Mouse (Mus musculus) G1E (cell line): ENCODE data around the gene Pi4k2a. TPM values are rescaled to one million over a fixed set of nuclear protein-coding genes. Genes with fewer than 3 reads are reported as not detected.
A peak's percentile ranks its signal among the peaks of the same experiment; 100 is the strongest.

ENCODE experiments used
- ATAC-seq: 2 replicates; pipeline ENCODE4 v1.8.0; 2016; ENCODE audit warnings: mild to moderate bottlenecking; ENCODE audit not compliant: insufficient number of reproducible peaks, poor library complexity, low FRiP score, severe bottlenecking; ENCODE audit errors: extremely low read depth
- DNase-seq: peaks from one replicate; pipeline ENCODE4 v3.0.0; 2012; ENCODE audit warnings: low spot score
- H3K27me3 ChIP-seq: 2 replicates; pipeline ENCODE4 v1.6.1; 2012; ENCODE audit warnings: mild to moderate bottlenecking, low read length, inconsistent platforms; ENCODE audit not compliant: insufficient read depth
- H3K36me3 ChIP-seq: replicated peaks from 2 replicates; pipeline ENCODE3; 2012; ENCODE audit warnings: mild to moderate bottlenecking, inconsistent platforms
- H3K4me1 ChIP-seq: 2 replicates; pipeline ENCODE4 v1.6.1; 2012; ENCODE audit warnings: low read depth, low read length, inconsistent platforms, mixed read lengths; ENCODE audit not compliant: insufficient read depth
- H3K4me3 ChIP-seq: 2 replicates; pipeline ENCODE4 v1.5.1; 2012; ENCODE audit warnings: low read depth, mild to moderate bottlenecking, inconsistent platforms, low read length, moderate library complexity, mixed read lengths
- H3K9me3 ChIP-seq: replicated peaks from 2 replicates; pipeline ENCODE4 v1.6.1; 2012; ENCODE audit warnings: inconsistent platforms
- CTCF ChIP-seq: IDR thresholded peaks from 2 replicates; pipeline ENCODE4 v1.5.1; 2012; ENCODE audit warnings: low read depth, low read length, inconsistent platforms, mixed read lengths
- GATA1 ChIP-seq: IDR thresholded peaks from 2 replicates; pipeline ENCODE4 v1.6.1; 2012; ENCODE audit warnings: borderline replicate concordance, low read length, inconsistent platforms, mixed read lengths
- GATA2 ChIP-seq: IDR thresholded peaks from 2 replicates; pipeline ENCODE4 v1.6.1; 2012; ENCODE audit warnings: low read depth, low read length, inconsistent platforms, borderline replicate concordance
- POLR2AphosphoS5 ChIP-seq: IDR thresholded peaks from 2 replicates; pipeline ENCODE4 v1.6.1; 2012; ENCODE audit warnings: low read depth, low read length, inconsistent platforms; ENCODE audit not compliant: insufficient replicate concordance
- TAL1 ChIP-seq: conservative IDR thresholded peaks from 2 replicates; pipeline ENCODE4 v1.6.1; 2012; ENCODE audit warnings: low read depth, low read length, inconsistent platforms, mixed read lengths
- polyA plus RNA-seq: library from polyadenylated mRNA; stranded (reverse); fragments of >175 nt; gene quantifications from 2 replicates; pipeline ENCODE4 v1.2.3, GENCODE M21; 2012
- total RNA-seq, 2 experiments: library from RNA; stranded (forward) in 1 of 2; stranded (reverse) in 1 of 2; fragments of 200-1000 nt in 1 of 2; fragments of >200 nt in 1 of 2; fragmentation: Nextera tagmentation in 1 of 2; gene quantifications; 2 replicates each; pipeline ENCODE4 v1.2.3; 2014 to 2017

Pi4k2a gene
- total and polyA plus RNA-seq, 3 experiments = 5.5 to 14.5 (median 10.7) TPM

DNA sequence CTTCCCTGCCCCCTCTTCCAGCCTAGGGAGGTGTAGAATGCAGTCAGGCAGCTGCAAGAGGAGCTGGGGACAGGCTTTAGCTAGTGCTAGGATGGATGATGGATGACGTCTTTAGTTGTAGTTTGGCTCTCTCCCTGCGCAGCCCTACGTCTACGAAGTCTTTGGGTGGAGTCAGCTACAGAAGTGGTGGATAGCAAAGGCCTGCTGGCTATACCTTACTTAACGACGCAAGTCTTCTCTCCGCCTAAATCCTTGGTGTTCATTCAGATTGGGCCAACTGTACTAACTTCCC lies 58.2 kb downstream of the Pi4k2a start:
- H3K4me1 ChIP-seq = peaks cover 4% of the 10 kb centered on the region
- peaks cover 55% of the 10 kb centered on the region for H3K27me3 ChIP-seq
- no peak overlapping the region for H3K4me3 ChIP-seq
- H3K9me3 ChIP-seq = peaks cover 14% of the 10 kb centered on the region
- DNase-seq = no peak
- no peak for ATAC-seq
- TF ChIP-seq GATA1 (no peak), CTCF (no peak), TAL1 (no peak), POLR2AphosphoS5 (no peak), GATA2 (no peak)
- H3K36me3 ChIP-seq = no peaks in the 10 kb centered on the region

DNA sequence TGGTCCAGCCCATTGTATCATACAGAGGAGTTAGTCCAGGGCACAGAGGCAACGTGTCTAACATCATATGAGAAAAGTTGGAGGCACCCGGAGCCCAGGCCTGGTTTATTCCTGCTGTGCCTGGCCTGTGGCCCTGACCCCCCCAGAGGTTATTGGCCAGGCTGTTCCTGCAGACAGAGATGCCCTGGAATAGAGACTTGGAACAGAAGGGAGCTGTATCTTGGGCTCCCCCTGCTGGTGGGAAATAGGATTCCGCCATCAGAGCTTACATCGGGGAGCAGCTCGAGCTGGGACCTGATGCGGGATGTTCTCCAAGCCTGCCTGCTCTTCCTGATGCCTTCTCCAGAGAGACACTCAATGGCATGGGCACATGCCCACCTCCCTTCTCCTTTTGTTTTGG lies 61.7 kb downstream of the Pi4k2a start:
- H3K36me3 ChIP-seq = no peaks in the 10 kb centered on the region
- H3K4me1 ChIP-seq = peaks cover 4% of the 10 kb centered on the region
- DNase-seq = peak; percentile 65

DNA sequence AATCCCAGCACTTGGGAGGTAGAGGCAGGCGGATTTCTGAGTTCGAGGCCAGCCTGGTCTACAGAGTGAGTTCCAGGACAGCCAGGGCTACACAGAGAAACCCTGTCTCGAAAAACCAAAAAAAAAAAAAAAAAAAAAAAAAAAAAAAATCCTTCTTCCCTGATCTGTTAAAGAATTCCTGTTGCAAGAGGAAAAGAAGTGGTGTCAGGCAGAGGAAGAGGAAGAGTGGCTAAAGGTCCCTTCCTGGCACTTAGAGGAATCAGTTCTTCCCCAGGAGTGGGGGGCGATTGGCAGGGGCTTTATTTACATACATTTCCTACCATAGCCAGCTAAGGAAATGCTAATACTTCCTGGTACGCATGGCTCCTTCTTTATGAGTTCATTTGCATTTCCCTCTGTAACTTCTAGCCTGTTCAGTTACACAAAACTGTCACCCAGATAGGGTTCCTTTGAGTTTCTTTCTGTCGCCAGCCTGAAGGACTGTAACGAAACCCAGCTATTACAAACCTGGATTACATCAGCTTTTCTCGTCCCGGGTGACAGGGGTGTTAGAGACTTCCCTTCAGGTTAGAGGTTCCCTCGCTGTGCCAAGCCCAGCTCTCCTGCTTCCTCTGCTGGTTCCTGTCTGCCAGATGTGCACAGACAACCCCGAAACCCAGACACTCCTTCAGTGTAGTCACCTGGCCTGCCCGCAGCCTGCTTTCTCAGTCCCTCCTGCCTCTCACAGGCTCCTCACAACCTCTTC lies 67.4 kb downstream of the Pi4k2a start:
- Histone ChIP-seq H3K4me3 (no peak overlapping the region), H3K27me3 (peaks cover 34% of the 10 kb centered on the region), H3K4me1 (peaks cover 16% of the 10 kb centered on the region), H3K36me3 (no peaks in the 10 kb centered on the region), H3K9me3 (no peaks in the 10 kb centered on the region)
- no peak for ATAC-seq
- no peak for DNase-seq
- TF ChIP-seq CTCF = no peak
- no peak for TF ChIP-seq GATA2
- no peak for TF ChIP-seq POLR2AphosphoS5
- TF ChIP-seq GATA1 = no peak
- no peak for TF ChIP-seq TAL1

More for the DNA sequence above, 61.7 kb downstream of the Pi4k2a start:
- peaks cover 50% of the 10 kb centered on the region for H3K27me3 ChIP-seq
- TF ChIP-seq CTCF = peak; percentile 52
- TF ChIP-seq GATA2 = no peak
- H3K9me3 ChIP-seq = peaks cover 14% of the 10 kb centered on the region
- ATAC-seq = no peak
- no peak overlapping the region for H3K4me3 ChIP-seq

DNA sequence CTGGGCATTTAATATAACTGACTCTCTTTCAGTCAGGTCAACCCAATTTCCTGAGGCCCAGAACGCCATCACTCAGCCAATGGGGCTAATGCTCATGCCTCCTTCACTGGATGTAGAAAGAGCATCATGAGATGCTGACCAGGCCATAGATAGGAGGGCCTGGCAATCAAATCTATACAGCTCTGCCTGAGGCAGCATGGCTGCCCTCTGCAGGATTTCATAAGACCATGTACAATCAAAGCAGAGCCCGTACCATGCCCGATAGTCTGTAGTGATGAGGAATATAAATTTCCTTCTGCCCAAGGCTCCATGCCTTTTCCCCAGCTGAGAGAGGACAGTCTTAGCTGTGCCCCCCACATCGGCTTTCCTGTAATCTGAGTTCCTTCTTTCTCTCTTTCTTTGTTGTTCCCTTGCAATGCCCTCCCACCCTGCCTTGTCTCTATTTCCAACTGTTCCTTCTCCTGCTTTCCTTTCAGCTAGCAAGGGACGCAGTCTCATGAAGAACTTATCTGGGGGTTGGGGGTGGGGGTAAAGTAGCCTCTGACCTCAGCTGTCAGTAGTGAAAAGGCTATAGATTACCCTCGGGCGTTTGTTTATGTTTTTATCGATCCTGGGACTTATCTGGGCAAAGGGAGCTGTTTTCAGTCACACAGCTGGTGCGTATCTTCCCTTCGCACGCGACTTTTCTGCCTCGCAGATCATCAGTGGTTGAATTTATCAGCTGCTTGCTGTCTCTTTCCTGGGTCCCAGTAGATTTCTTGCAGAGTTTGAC lies 68.2 kb downstream of the Pi4k2a start:
- ATAC-seq (peak; percentile 63), DNase-seq (no peak)
- no peaks in the 10 kb centered on the region for H3K36me3 ChIP-seq
- no peak overlapping the region for H3K4me3 ChIP-seq
- H3K9me3 ChIP-seq = no peaks in the 10 kb centered on the region
- H3K4me1 ChIP-seq = peaks cover 16% of the 10 kb centered on the region
- TF ChIP-seq GATA1 (no peak), TAL1 (peak; percentile 61), GATA2 (no peak), CTCF (no peak), POLR2AphosphoS5 (no peak)
- H3K27me3 ChIP-seq = peaks cover 28% of the 10 kb centered on the region

DNA sequence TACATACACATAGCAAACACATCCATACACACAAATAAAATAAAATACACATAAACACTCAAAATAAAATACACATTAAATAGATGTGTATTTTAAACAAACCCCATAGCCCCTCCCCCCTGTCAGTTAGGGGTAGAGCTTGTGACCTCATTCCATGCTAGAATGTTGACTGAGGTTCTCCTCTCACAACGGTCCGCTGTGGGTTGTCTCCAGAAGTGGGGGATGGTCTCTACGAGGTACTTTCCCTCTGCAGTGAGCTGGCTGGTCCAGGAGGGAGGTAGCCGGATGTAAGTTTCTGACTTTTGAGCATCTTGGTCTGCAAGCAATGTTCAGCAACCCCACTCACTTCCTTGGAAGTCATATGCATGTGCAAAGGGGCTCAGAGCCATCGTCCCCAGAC lies 73.5 kb downstream of the Pi4k2a start, which contains the start of gene Zfyve27:
Gene Zfyve27, plus strand, starts transcription at position 188 of the 400 bp plus-strand sequence.
- Histone ChIP-seq H3K27me3 (peaks cover 31% of the 10 kb centered on the region), H3K4me3 (no peak within 1 kb of the TSS), H3K4me1 (peaks cover 36% of the 10 kb centered on the region), H3K9me3 (peaks cover 4% of the 10 kb centered on the region), H3K36me3 (no peaks in the 10 kb centered on the region)
- no peak for ATAC-seq
- no peak for DNase-seq
- TF ChIP-seq GATA2 = no peak
- no peak for TF ChIP-seq GATA1
- no peak for TF ChIP-seq CTCF
- TF ChIP-seq POLR2AphosphoS5 = no peak
- no peak for TF ChIP-seq TAL1

DNA sequence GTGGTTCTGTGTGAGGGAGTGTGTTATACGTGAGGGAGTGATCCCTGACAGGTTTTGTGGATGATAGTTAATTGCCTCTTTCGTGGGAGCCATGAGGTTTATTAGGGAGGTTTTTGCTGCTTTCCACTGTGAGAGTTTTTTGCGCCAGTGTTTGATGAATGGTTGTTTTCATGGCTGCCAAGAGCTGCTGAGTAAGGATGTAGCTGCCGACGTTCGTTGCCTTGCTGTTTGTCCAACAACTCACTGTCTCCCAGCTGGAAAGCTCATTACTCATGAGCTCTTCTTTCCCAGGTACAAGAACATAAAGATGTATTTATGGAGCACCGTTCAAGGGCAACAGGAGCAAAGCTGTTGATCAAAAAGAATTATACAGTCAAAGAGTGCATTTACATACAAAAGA lies 73.9 kb downstream of the Pi4k2a start:
- DNase-seq (no peak), ATAC-seq (no peak)
- H3K4me1 ChIP-seq = peaks cover 36% of the 10 kb centered on the region
- H3K36me3 ChIP-seq = no peaks in the 10 kb centered on the region
- no peak for TF ChIP-seq POLR2AphosphoS5
- no peak for TF ChIP-seq CTCF
- TF ChIP-seq GATA2 = no peak
- TF ChIP-seq GATA1 = no peak
- no peak for TF ChIP-seq TAL1
- no peak overlapping the region for H3K4me3 ChIP-seq
- peaks cover 36% of the 10 kb centered on the region for H3K27me3 ChIP-seq
- peaks cover 4% of the 10 kb centered on the region for H3K9me3 ChIP-seq
